In genomic region chr9:100505498-100505897, GRCm38 (mm10) we compare ENCODE assay signal across 15 mouse cellular contexts. TPM values are rescaled to one million over a fixed set of nuclear protein-coding genes. Genes with fewer than 3 reads are reported as not detected.
A peak's percentile ranks its signal among the peaks of the same experiment; 100 is the strongest.
DNase-seq lines count a peak whose midpoint lies in the region; ATAC-seq and TF ChIP-seq lines count a peak whose summit lies in the region.
"Had no signal": no experiment of that assay in that cellular context is flagged by ENCODE, and none has a peak within 500 bp of the region (broad histone marks: within the 10 kb centered on the region; RNA-seq: fewer than 3 reads in every experiment).

No protein-coding gene starts in this region.

- H3K9ac ChIP-seq in kidney, embryonic 16.5 days (replicated peaks; ENCODE audit: low read length), result no peak overlapping the region
- H3K9ac ChIP-seq in kidney, embryonic 14.5 days (ENCODE audit: low read depth, low read length), result no peak overlapping the region
- H3K9ac ChIP-seq in intestine, embryonic 16.5 days (ENCODE audit: low read depth, low read length), result no peak overlapping the region
- H3K9ac ChIP-seq: forebrain, embryonic 12.5 days; hindbrain, embryonic 12.5 days; liver, embryonic 14.5 days; midbrain, embryonic 13.5 days; neural tube, embryonic 12.5 days had no signal

- DNase-seq in gastrocnemius, adult 2 months, result no peak
- DNase-seq in gastrocnemius, adult 18-20 months (ENCODE audit: low spot score), result no peak
- peak; percentile 62 for DNase-seq in brain, adult 2 months (ENCODE audit: low read depth, low spot score)
- DNase-seq in left cerebral cortex, postnatal 36 days (ENCODE audit: low spot score in 2 of 2), result no peak
- DNase-seq in layer of hippocampus, postnatal 36 days, result no peak
- DNase-seq: kidney, postnatal 4 days; thymus, postnatal 36 days had no signal

- ATAC-seq in kidney, embryonic 16.5 days (ENCODE audit: low FRiP score, low TSS enrichment), result no peak
- ATAC-seq in kidney, embryonic 14.5 days (ENCODE audit: low FRiP score, low TSS enrichment), result no peak
- no peak for ATAC-seq in intestine, embryonic 16.5 days
- ATAC-seq: midbrain, embryonic 13.5 days had no signal

- peak overlapping the region; percentile 86 for H3K27ac ChIP-seq in gastrocnemius, adult 2 months
- H3K27ac ChIP-seq in kidney, embryonic 16.5 days (ENCODE audit: low read length), result no peak overlapping the region
- no peak overlapping the region for H3K27ac ChIP-seq in kidney, embryonic 14.5 days (ENCODE audit: low read depth, low read length)
- H3K27ac ChIP-seq in intestine, embryonic 16.5 days (ENCODE audit: low read length), result no peak overlapping the region
- H3K27ac ChIP-seq: forebrain, embryonic 12.5 days; hindbrain, embryonic 12.5 days; liver, embryonic 14.5 days; midbrain, embryonic 13.5 days; neural tube, embryonic 12.5 days had no signal

- 89% methylated on average over 4 of the region's 4 CpGs for WGBS in kidney, embryonic 16.5 days
- 95% methylated on average over 4 of the region's 4 CpGs for WGBS in kidney, embryonic 14.5 days
- 87% methylated on average over 4 of the region's 4 CpGs for WGBS in intestine, embryonic 16.5 days

- intact Hi-C loops in gastrocnemius, adult 2 months (cut with DNase I), result no loop called here
- intact Hi-C loops in left cerebral cortex, postnatal 36 days (cut with DNase I), result no loop called here

- H3K4me1 ChIP-seq in kidney, embryonic 16.5 days (ENCODE audit: insufficient read depth, low read length), result peaks cover under 1% of the 10 kb centered on the region; the same call in 1 of the 2 replicates
- no peaks in the 10 kb centered on the region for H3K4me1 ChIP-seq in kidney, embryonic 14.5 days (ENCODE audit: control insufficient read depth, insufficient read depth, low read length)
- H3K4me1 ChIP-seq in intestine, embryonic 16.5 days (ENCODE audit: control insufficient read depth, insufficient read depth, low read length), result no peaks in the 10 kb centered on the region
- H3K4me1 ChIP-seq: forebrain, embryonic 12.5 days; hindbrain, embryonic 12.5 days; midbrain, embryonic 13.5 days; neural tube, embryonic 12.5 days had no signal

- no peak overlapping the region for H3K4me2 ChIP-seq in kidney, embryonic 16.5 days (replicated peaks; ENCODE audit: low read depth, low read length)
- H3K4me2 ChIP-seq in kidney, embryonic 14.5 days (replicated peaks; ENCODE audit: low read depth, low read length), result no peak overlapping the region
- peak overlapping the region; percentile 37 for H3K4me2 ChIP-seq in intestine, embryonic 16.5 days (ENCODE audit: low read depth, low read length)
- H3K4me2 ChIP-seq: forebrain, embryonic 12.5 days; hindbrain, embryonic 12.5 days; midbrain, embryonic 13.5 days; neural tube, embryonic 12.5 days had no signal

- no peaks in the 10 kb centered on the region for H3K27me3 ChIP-seq in kidney, embryonic 16.5 days (ENCODE audit: insufficient read depth, low read length)
- no peaks in the 10 kb centered on the region for H3K27me3 ChIP-seq in kidney, embryonic 14.5 days (ENCODE audit: control insufficient read depth, insufficient read depth, low read length)
- no peaks in the 10 kb centered on the region for H3K27me3 ChIP-seq in intestine, embryonic 16.5 days (replicated peaks; ENCODE audit: control insufficient read depth, insufficient read depth, low read length)
- H3K27me3 ChIP-seq: forebrain, embryonic 12.5 days; hindbrain, embryonic 12.5 days; midbrain, embryonic 13.5 days; neural tube, embryonic 12.5 days had no signal

- no peaks in the 10 kb centered on the region for H3K9me3 ChIP-seq in kidney, embryonic 16.5 days (ENCODE audit: low read length)
- no peaks in the 10 kb centered on the region for H3K9me3 ChIP-seq in kidney, embryonic 14.5 days (ENCODE audit: control insufficient read depth, low read length)
- no peaks in the 10 kb centered on the region for H3K9me3 ChIP-seq in intestine, embryonic 16.5 days (ENCODE audit: control insufficient read depth, low read length)
- H3K9me3 ChIP-seq: forebrain, embryonic 12.5 days; hindbrain, embryonic 12.5 days; midbrain, embryonic 13.5 days; neural tube, embryonic 12.5 days had no signal

- H3K36me3 ChIP-seq in kidney, embryonic 16.5 days (ENCODE audit: insufficient read depth, low read length), result peaks cover 9% of the 10 kb centered on the region; the same call in 1 of the 2 replicates
- H3K36me3 ChIP-seq in kidney, embryonic 14.5 days (ENCODE audit: control insufficient read depth, insufficient read depth, low read length), result no peaks in the 10 kb centered on the region; the same call in 1 of the 2 replicates
- no peaks in the 10 kb centered on the region for H3K36me3 ChIP-seq in intestine, embryonic 16.5 days (ENCODE audit: control insufficient read depth, insufficient read depth, low read length)
- H3K36me3 ChIP-seq: hindbrain, embryonic 12.5 days; neural tube, embryonic 12.5 days had no signal

- H3K4me3 ChIP-seq in gastrocnemius, adult 2 months, result peak overlapping the region; percentile 71
- peak overlapping the region; percentile 8; the same call in 1 of the 2 replicates for H3K4me3 ChIP-seq in kidney, embryonic 16.5 days (ENCODE audit: low read length)
- no peak overlapping the region for H3K4me3 ChIP-seq in kidney, embryonic 14.5 days (ENCODE audit: low read length)
- peak overlapping the region; percentile 28 for H3K4me3 ChIP-seq in intestine, embryonic 16.5 days (ENCODE audit: low read length)
- H3K4me3 ChIP-seq: forebrain, embryonic 12.5 days; hindbrain, embryonic 12.5 days; midbrain, embryonic 13.5 days; neural tube, embryonic 12.5 days had no signal

- no peak for TF ChIP-seq CTCF in gastrocnemius, adult 2 months (IDR thresholded peaks at IDR 0.05)

RNA-seq across cellular contexts. Expression of gene Il20rb, which starts 18.9 kb away (rescaled TPM):
- total RNA-seq in gastrocnemius, adult 2 months (2021), result 1 to 10 TPM; 1.3 to 1.9 TPM
- 1 to 10 TPM; 1.1 TPM for total RNA-seq in gastrocnemius, adult 18-20 months (2021)
- 0.75 and 1.1 TPM in 2 replicates for polyA plus RNA-seq in kidney, embryonic 16.5 days (2015; fragmentation: Nextera tagmentation; extraction: Ambion mirVana)
- polyA plus RNA-seq in kidney, embryonic 14.5 days (2014; fragmentation: Nextera tagmentation; extraction: Ambion mirVana), result 0.79 and 1.8 TPM in 2 replicates
- polyA plus RNA-seq in intestine, embryonic 16.5 days (2015; fragmentation: Nextera tagmentation; extraction: Ambion mirVana), result 0.98 and 1.1 TPM in 2 replicates
- total RNA-seq in left cerebral cortex, postnatal 36 days (2021), result 1 to 10 TPM in 1 of 2 experiments, under 1 TPM in 1; 0.25 to 1.1 TPM
- total RNA-seq in layer of hippocampus, postnatal 36 days (2021), result 1 to 10 TPM; 4.4 to 6.3 TPM

RNA-seq across cellular contexts. Expression of gene Nck1, which starts 40.4 kb away (rescaled TPM):
- 10 to 100 TPM; 26.0 to 37.4 TPM for total RNA-seq in gastrocnemius, adult 2 months (2021)
- total RNA-seq in gastrocnemius, adult 18-20 months (2021), result 10 to 100 TPM; 25.3 to 34.2 TPM
- 79.2 and 81.6 TPM in 2 replicates for polyA plus RNA-seq in kidney, embryonic 16.5 days (2015; fragmentation: Nextera tagmentation; extraction: Ambion mirVana)
- polyA plus RNA-seq in kidney, embryonic 14.5 days (2014; fragmentation: Nextera tagmentation; extraction: Ambion mirVana), result 71.4 and 82.9 TPM in 2 replicates
- polyA plus RNA-seq in intestine, embryonic 16.5 days (2015; fragmentation: Nextera tagmentation; extraction: Ambion mirVana), result 56.9 and 57.8 TPM in 2 replicates
- total RNA-seq in left cerebral cortex, postnatal 36 days (2021), result 10 to 100 TPM; 31.1 to 35.0 TPM
- total RNA-seq in layer of hippocampus, postnatal 36 days (2021), result 10 to 100 TPM; 36.7 to 36.9 TPM
